Comparison of ENCODE assay signal across 17 mouse cellular contexts in genomic region chr3:122107643-122108194, GRCm38 (mm10).
DNase-seq lines count a peak whose midpoint lies in the region; ATAC-seq and TF ChIP-seq lines count a peak whose summit lies in the region.
"Had no signal": no experiment of that assay in that cellular context is flagged by ENCODE, and none has a peak within 500 bp of the region (broad histone marks: within the 10 kb centered on the region; RNA-seq: fewer than 3 reads in every experiment).

No protein-coding gene starts in this region.

- H3K9ac ChIP-seq in kidney, embryonic 14.5 days (ENCODE audit: low read depth, low read length), result no peak overlapping the region
- H3K9ac ChIP-seq in liver, adult 2 months (ENCODE audit: low read depth, low read length), result no peak overlapping the region
- no peak overlapping the region for H3K9ac ChIP-seq in stomach, embryonic 15.5 days
- no peak overlapping the region for H3K9ac ChIP-seq in hindbrain, embryonic 16.5 days (ENCODE audit: low read depth, low read length)
- H3K9ac ChIP-seq: embryonic facial prominence, embryonic 13.5 days; neural tube, embryonic 15.5 days had no signal

- peaks cover 66% of the 10 kb centered on the region for H3K4me1 ChIP-seq in erythroblast, embryonic 14.5 days (ENCODE audit: control insufficient read depth)
- peaks cover 14% of the 10 kb centered on the region for H3K4me1 ChIP-seq in kidney, adult 2 months (ENCODE audit: control insufficient read depth, insufficient read depth, low read length)
- H3K4me1 ChIP-seq in kidney, embryonic 14.5 days (ENCODE audit: control insufficient read depth, insufficient read depth, low read length), result peaks cover 6% of the 10 kb centered on the region
- H3K4me1 ChIP-seq in liver, adult 2 months (ENCODE audit: control insufficient read depth, insufficient read depth, low read length), result peaks cover 2% of the 10 kb centered on the region; the same call in 1 of the 2 replicates
- H3K4me1 ChIP-seq in stomach, embryonic 15.5 days, result 0 out of 2 replicates have a peak, but pooled peaks cover 6% of the 10 kb centered on the region
- no peaks in the 10 kb centered on the region; the same call in 1 of the 2 replicates for H3K4me1 ChIP-seq in hindbrain, embryonic 16.5 days (ENCODE audit: control insufficient read depth, insufficient read depth, low read depth, low read length)

- TF ChIP-seq CTCF in kidney, adult 2 months (conservative IDR thresholded peaks at IDR 0.05; ENCODE audit: insufficient read depth, insufficient read length, low read depth, low read length), result no peak
- no peak for TF ChIP-seq CTCF in liver, adult 2 months (IDR thresholded peaks at IDR 0.05; ENCODE audit: low read depth, low read length)

- DNase-seq in kidney, adult 2 months, result no peak
- no peak for DNase-seq in liver, adult 2 months (ENCODE audit: extremely low read depth, low read depth, low spot score)
- DNase-seq in frontal cortex, postnatal 14 days (ENCODE audit: low spot score in 2 of 2), result no peak
- DNase-seq: cerebellum, adult 11 months; kidney, postnatal 36 days; left cerebral cortex, postnatal 4 days; lung, postnatal 10 days; thymus, postnatal 14 days had no signal

- peak overlapping the region; percentile 35 for H3K4me3 ChIP-seq in erythroblast, embryonic 14.5 days (replicated peaks)
- H3K4me3 ChIP-seq in kidney, adult 2 months (ENCODE audit: insufficient read depth, low read depth, low read length), result no peak overlapping the region
- H3K4me3 ChIP-seq in kidney, embryonic 14.5 days (ENCODE audit: low read length), result no peak overlapping the region
- no peak overlapping the region for H3K4me3 ChIP-seq in liver, adult 2 months (ENCODE audit: insufficient read depth, low read depth, low read length)
- H3K4me3 ChIP-seq in stomach, embryonic 15.5 days (replicated peaks), result no peak overlapping the region
- no peak overlapping the region for H3K4me3 ChIP-seq in hindbrain, embryonic 16.5 days (ENCODE audit: low read length)
- H3K4me3 ChIP-seq: embryonic facial prominence, embryonic 13.5 days; hindbrain, embryonic 10.5 days; neural tube, embryonic 15.5 days had no signal

- TF ChIP-seq POLR2A in kidney, adult 2 months (IDR thresholded peaks at IDR 0.05; ENCODE audit: low read depth, low read length), result no peak
- no peak for TF ChIP-seq POLR2A in liver, adult 2 months (IDR thresholded peaks at IDR 0.05; ENCODE audit: extremely low read depth, insufficient read depth, low read length)

- H3K36me3 ChIP-seq in erythroblast, embryonic 14.5 days (ENCODE audit: control insufficient read depth), result no peaks in the 10 kb centered on the region
- H3K36me3 ChIP-seq in kidney, adult 2 months (ENCODE audit: control insufficient read depth, insufficient read depth, low read length), result no peaks in the 10 kb centered on the region
- no peaks in the 10 kb centered on the region for H3K36me3 ChIP-seq in kidney, embryonic 14.5 days (ENCODE audit: control insufficient read depth, insufficient read depth, low read length)
- H3K36me3 ChIP-seq in liver, adult 2 months (ENCODE audit: control insufficient read depth, insufficient read depth, low read length), result no peaks in the 10 kb centered on the region
- H3K36me3 ChIP-seq in stomach, embryonic 15.5 days, result no peaks in the 10 kb centered on the region
- no peaks in the 10 kb centered on the region for H3K36me3 ChIP-seq in hindbrain, embryonic 16.5 days (ENCODE audit: control insufficient read depth, insufficient read depth, low read length)
- H3K36me3 ChIP-seq: embryonic facial prominence, embryonic 13.5 days; hindbrain, embryonic 10.5 days; neural tube, embryonic 15.5 days had no signal

- 78% methylated on average over 14 of the region's 14 CpGs for WGBS in kidney, adult 2 months
- WGBS in kidney, embryonic 14.5 days, result 69% methylated on average over 14 of the region's 14 CpGs
- 70% methylated on average over 14 of the region's 14 CpGs for WGBS in liver, adult 2 months
- whole genome bisulfite sequencing in stomach, embryonic 15.5 days, result 71% methylated on average over 14 of the region's 14 CpGs
- WGBS in hindbrain, embryonic 16.5 days, result 78% methylated on average over 14 of the region's 14 CpGs

- H3K9me3 ChIP-seq in erythroblast, embryonic 14.5 days (ENCODE audit: control insufficient read depth, low read length), result no peaks in the 10 kb centered on the region
- H3K9me3 ChIP-seq in kidney, embryonic 14.5 days (ENCODE audit: control insufficient read depth, low read length), result no peaks in the 10 kb centered on the region
- H3K9me3 ChIP-seq in stomach, embryonic 15.5 days, result no peaks in the 10 kb centered on the region
- H3K9me3 ChIP-seq in hindbrain, embryonic 16.5 days (ENCODE audit: control insufficient read depth, low read length), result no peaks in the 10 kb centered on the region
- H3K9me3 ChIP-seq: embryonic facial prominence, embryonic 13.5 days; hindbrain, embryonic 10.5 days; neural tube, embryonic 15.5 days had no signal

- no peaks in the 10 kb centered on the region for H3K27me3 ChIP-seq in erythroblast, embryonic 14.5 days (ENCODE audit: control insufficient read depth)
- H3K27me3 ChIP-seq in kidney, adult 2 months (replicated peaks; ENCODE audit: control insufficient read depth, insufficient read depth, low read length), result no peaks in the 10 kb centered on the region
- no peaks in the 10 kb centered on the region for H3K27me3 ChIP-seq in kidney, embryonic 14.5 days (ENCODE audit: control insufficient read depth, insufficient read depth, low read length)
- H3K27me3 ChIP-seq in liver, adult 2 months (ENCODE audit: control insufficient read depth, insufficient read depth, low read length), result no peaks in the 10 kb centered on the region
- H3K27me3 ChIP-seq in stomach, embryonic 15.5 days (replicated peaks), result no peaks in the 10 kb centered on the region
- no peaks in the 10 kb centered on the region for H3K27me3 ChIP-seq in hindbrain, embryonic 16.5 days (replicated peaks; ENCODE audit: control insufficient read depth, insufficient read depth, low read length)
- H3K27me3 ChIP-seq: CH12.LX; embryonic facial prominence, embryonic 13.5 days; neural tube, embryonic 15.5 days had no signal

- no peaks in the 10 kb centered on the region for H3K79me2 ChIP-seq in liver, adult 2 months (ENCODE audit: control insufficient read depth, insufficient read depth, low read length)

- no peak for ATAC-seq in erythroblast, adult 5-6 weeks (replicated peaks; ENCODE audit: low FRiP score, poor library complexity, severe bottlenecking)
- ATAC-seq in kidney, embryonic 14.5 days (ENCODE audit: low FRiP score, low TSS enrichment), result no peak
- ATAC-seq in stomach, embryonic 15.5 days (ENCODE audit: insufficient read depth, low FRiP score, low read depth), result no peak
- no peak for ATAC-seq in hindbrain, embryonic 16.5 days

- H3K27ac ChIP-seq in kidney, adult 2 months (ENCODE audit: insufficient read depth, low read depth, low read length), result 0 out of 2 replicates have a peak overlapping the region, but pooled peaks have one; percentile 5
- H3K27ac ChIP-seq in kidney, embryonic 14.5 days (ENCODE audit: low read depth, low read length), result no peak overlapping the region
- peak overlapping the region; percentile 13; the same call in 1 of the 2 replicates for H3K27ac ChIP-seq in liver, adult 2 months (replicated peaks; ENCODE audit: insufficient read depth, low read depth, low read length)
- peak overlapping the region; percentile 45; the same call in 1 of the 2 replicates for H3K27ac ChIP-seq in stomach, embryonic 15.5 days
- no peak overlapping the region for H3K27ac ChIP-seq in hindbrain, embryonic 16.5 days (ENCODE audit: low read depth, low read length)
- H3K27ac ChIP-seq: embryonic facial prominence, embryonic 13.5 days; hindbrain, embryonic 10.5 days; neural tube, embryonic 15.5 days had no signal

- no peak overlapping the region for H3K4me2 ChIP-seq in kidney, embryonic 14.5 days (replicated peaks; ENCODE audit: low read depth, low read length)
- 0 out of 2 replicates have a peak overlapping the region, but pooled peaks have one; percentile 10 for H3K4me2 ChIP-seq in stomach, embryonic 15.5 days
- H3K4me2 ChIP-seq in hindbrain, embryonic 16.5 days (ENCODE audit: low read length), result no peak overlapping the region
- H3K4me2 ChIP-seq: embryonic facial prominence, embryonic 13.5 days; neural tube, embryonic 15.5 days had no signal

Comparison
In these comparisons a context has a peak if more than half of its experiments do, and no peak if none do; other contexts are left out.
1. H3K27ac ChIP-seq: peak in kidney, adult 2 months (single experiment), liver, adult 2 months (single experiment) and stomach, embryonic 15.5 days (single experiment); none in kidney, embryonic 14.5 days (single experiment) and hindbrain, embryonic 16.5 days (single experiment).